Mouse (Mus musculus): ENCODE results near the gene Sec22b.

Gene Sec22b

GRCm38 (mm10) chr3:97940511-97941204, 39.7 kb downstream of the Sec22b start:
- peak; percentile 58 to 60 for DNase-seq (ENCODE audit: low spot score in 2 of 2)

GRCm38 (mm10) chr3:97941440-97942259, 40.7 kb downstream of the Sec22b start:
- DNase-seq (ENCODE audit: low spot score in 2 of 2), result no peak

GRCm38 (mm10) chr3:97942260-97942950, 41.4 kb downstream of the Sec22b start:
- peak; percentile 54 to 57 for DNase-seq (ENCODE audit: low spot score in 2 of 2)

GRCm38 (mm10) chr3:97944462-97944861, 43.5 kb downstream of the Sec22b start:
- peak in 1 of 2 experiments; percentile 51 for DNase-seq (ENCODE audit: low spot score in 2 of 2)

GRCm38 (mm10) chr3:97946439-97946838, 45.4 kb downstream of the Sec22b start:
- no peak for DNase-seq (ENCODE audit: low spot score in 2 of 2)

GRCm38 (mm10) chr3:97948518-97948917, 47.5 kb downstream of the Sec22b start:
- no peak for DNase-seq (ENCODE audit: low spot score in 2 of 2)

- DNase-seq (ENCODE audit: low spot score in 2 of 2), result no peak
Observed at GRCm38 (mm10) chr3:97949946-97950345, 49.0 kb downstream of the Sec22b start.

- no peak for DNase-seq (ENCODE audit: low spot score in 2 of 2)
Observed at GRCm38 (mm10) chr3:97951134-97951533, 50.1 kb downstream of the Sec22b start.

GRCm38 (mm10) chr3:97953196-97953595, 52.2 kb downstream of the Sec22b start:
- no peak for DNase-seq (ENCODE audit: low spot score in 2 of 2)

GRCm38 (mm10) chr3:97956322-97956721, 55.3 kb downstream of the Sec22b start:
- DNase-seq (ENCODE audit: low spot score in 2 of 2), result no peak

- no peak for DNase-seq (ENCODE audit: low spot score in 2 of 2)
Observed at GRCm38 (mm10) chr3:97956926-97957325, 55.9 kb downstream of the Sec22b start.

- no peak for DNase-seq (ENCODE audit: low spot score in 2 of 2)
Observed at GRCm38 (mm10) chr3:97960783-97961594, 60.0 kb downstream of the Sec22b start.

GRCm38 (mm10) chr3:97961962-97962361, 61.0 kb downstream of the Sec22b start:
- DNase-seq (ENCODE audit: low spot score in 2 of 2), result no peak

- peak; percentile 33 to 43 for DNase-seq (ENCODE audit: low spot score in 2 of 2)
Observed at GRCm38 (mm10) chr3:97964878-97965353, 63.9 kb downstream of the Sec22b start.

GRCm38 (mm10) chr3:97967627-97968026, 66.6 kb downstream of the Sec22b start:
- DNase-seq (ENCODE audit: low spot score in 2 of 2), result no peak

- DNase-seq (ENCODE audit: low spot score in 2 of 2), result no peak
Observed at GRCm38 (mm10) chr3:97968191-97968590, 67.2 kb downstream of the Sec22b start.

GRCm38 (mm10) chr3:97969019-97969418, 68.0 kb downstream of the Sec22b start:
- DNase-seq (ENCODE audit: low spot score in 2 of 2), result no peak

- DNase-seq (ENCODE audit: low spot score in 2 of 2), result no peak
Observed at GRCm38 (mm10) chr3:97971117-97971516, 70.1 kb downstream of the Sec22b start.

- no peak for DNase-seq (ENCODE audit: low spot score in 2 of 2)
Observed at GRCm38 (mm10) chr3:97972200-97972599, 71.2 kb downstream of the Sec22b start.

- no peak for DNase-seq (ENCODE audit: low spot score in 2 of 2)
Observed at GRCm38 (mm10) chr3:97972707-97973106, 71.7 kb downstream of the Sec22b start.
